Mouse (Mus musculus): Measurements from ENCODE around the gene Mthfr. TPM values are rescaled to one million over a fixed set of nuclear protein-coding genes. Genes with fewer than 3 reads are reported as not detected.

The Mthfr gene
- polyA plus RNA-seq, 1 experiment from 2014 or later = 4.5 TPM

GRCm38 (mm10) chr4:148085131-148085906 lies 46.4 kb downstream of the Mthfr start:
- DNase-seq = no peak
- H3K27ac ChIP-seq (ENCODE audit: low read depth) = no peak overlapping the region
- H3K9ac ChIP-seq (replicated peaks) = no peak overlapping the region
- peak overlapping the region; percentile 77; the same call in 1 of the 2 replicates for H3K4me2 ChIP-seq (ENCODE audit: low read depth, low read length)
- peaks cover 11% of the 10 kb centered on the region for H3K36me3 ChIP-seq (replicated peaks; ENCODE audit: insufficient read depth, low read length)
- H3K9me3 ChIP-seq (ENCODE audit: low read length) = no peaks in the 10 kb centered on the region
- 54% methylated on average over 10 of the region's 10 CpGs for WGBS (ENCODE audit: insufficient replicate concordance)
- no peaks in the 10 kb centered on the region for H3K27me3 ChIP-seq (ENCODE audit: insufficient read depth, low read length)
- peaks cover 48% of the 10 kb centered on the region for H3K4me1 ChIP-seq (ENCODE audit: insufficient read depth)
- no peak for ATAC-seq
- no peak overlapping the region for H3K4me3 ChIP-seq (ENCODE audit: low read depth, low read length)
- no peak for TF ChIP-seq EP300 (IDR thresholded peaks at IDR 0.05; ENCODE audit: low read depth)

GRCm38 (mm10) chr4:148085907-148086305 lies 47.0 kb downstream of the Mthfr start:
- H3K27ac ChIP-seq (ENCODE audit: low read depth) = no peak overlapping the region
- H3K9ac ChIP-seq (replicated peaks) = no peak overlapping the region
- 62% methylated on average over 3 of the region's 3 CpGs for WGBS (ENCODE audit: insufficient replicate concordance)
- H3K4me2 ChIP-seq (ENCODE audit: low read depth, low read length) = peak overlapping the region; percentile 77
- H3K36me3 ChIP-seq (replicated peaks; ENCODE audit: insufficient read depth, low read length) = peaks cover 9% of the 10 kb centered on the region
- DNase-seq = no peak
- no peaks in the 10 kb centered on the region for H3K27me3 ChIP-seq (ENCODE audit: insufficient read depth, low read length)
- no peak overlapping the region for H3K4me3 ChIP-seq (ENCODE audit: low read depth, low read length)
- peaks cover 48% of the 10 kb centered on the region for H3K4me1 ChIP-seq (ENCODE audit: insufficient read depth)
- ATAC-seq = no peak
- no peaks in the 10 kb centered on the region for H3K9me3 ChIP-seq (ENCODE audit: low read length)
- TF ChIP-seq EP300 (IDR thresholded peaks at IDR 0.05; ENCODE audit: low read depth) (no peak), CTCF (IDR thresholded peaks at IDR 0.05; ENCODE audit: low read depth) (no peak)

DNA sequence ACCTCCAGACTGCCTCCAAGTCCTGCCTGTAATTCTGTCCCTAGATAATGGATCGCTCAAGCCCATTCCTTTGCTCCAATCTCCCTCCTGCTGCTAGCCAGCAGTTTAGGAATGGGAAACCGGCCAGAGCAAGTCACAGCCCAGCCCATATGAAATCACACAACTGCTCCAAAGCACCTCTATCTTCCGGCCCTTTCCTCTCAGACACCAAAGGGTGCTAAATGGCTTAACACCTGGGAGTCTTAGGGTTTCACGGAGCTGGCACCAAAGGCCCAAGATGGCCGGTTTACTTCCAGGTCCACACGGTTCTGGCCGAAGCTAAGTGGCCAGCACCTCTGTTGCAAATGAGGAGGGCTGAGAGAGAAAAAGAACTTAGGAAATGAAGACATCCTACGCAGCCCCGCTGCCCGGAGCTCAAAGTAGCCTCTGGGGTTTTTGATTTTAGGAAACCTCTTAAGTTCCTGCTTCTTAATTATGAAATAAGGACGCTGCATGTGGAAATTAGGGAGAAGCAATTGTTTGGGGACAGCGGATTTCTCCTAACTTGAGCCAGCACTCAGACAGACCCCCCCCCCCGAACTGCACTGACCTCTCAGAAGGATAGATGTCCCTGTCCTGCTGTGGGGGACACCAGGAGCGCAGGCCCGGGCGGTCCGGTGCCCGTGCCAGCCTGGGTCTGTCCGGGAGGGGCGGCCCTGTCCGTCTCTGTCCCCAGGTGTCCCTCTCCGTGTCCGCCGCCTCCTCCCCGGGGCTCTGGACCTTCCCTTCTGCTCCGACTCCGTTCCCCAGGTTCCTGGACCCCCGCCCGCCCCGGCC lies 48.4 kb downstream of the Mthfr start:
- WGBS (ENCODE audit: insufficient replicate concordance) = 5% methylated on average over 23 of the region's 30 CpGs
- DNase-seq (no peak), ATAC-seq (peak; percentile 54)
- Histone ChIP-seq H3K27me3 (ENCODE audit: insufficient read depth, low read length) (no peaks in the 10 kb centered on the region), H3K9ac (replicated peaks) (peak overlapping the region; percentile 75), H3K4me2 (ENCODE audit: low read depth, low read length) (peak overlapping the region; percentile 77), H3K36me3 (replicated peaks; ENCODE audit: insufficient read depth, low read length) (no peaks in the 10 kb centered on the region), H3K27ac (ENCODE audit: low read depth) (peak overlapping the region; percentile 81), H3K9me3 (ENCODE audit: low read length) (no peaks in the 10 kb centered on the region), H3K4me3 (ENCODE audit: low read depth, low read length) (peak overlapping the region; percentile 73), H3K4me1 (ENCODE audit: insufficient read depth) (peaks cover 46% of the 10 kb centered on the region)
- TF ChIP-seq CTCF (IDR thresholded peaks at IDR 0.05; ENCODE audit: low read depth) = no peak
- TF ChIP-seq EP300 (IDR thresholded peaks at IDR 0.05; ENCODE audit: low read depth) = no peak

GRCm38 (mm10) chr4:148087907-148088527 lies 49.1 kb downstream of the Mthfr start, which contains the start of gene Agtrap:
Agtrap (minus strand) TSS chr4:148088031.
- peaks cover 39% of the 10 kb centered on the region for H3K4me1 ChIP-seq (ENCODE audit: insufficient read depth)
- 8% methylated on average over 31 of the region's 34 CpGs for WGBS (ENCODE audit: insufficient replicate concordance)
- TF ChIP-seq CTCF (IDR thresholded peaks at IDR 0.05; ENCODE audit: low read depth) = no peak
- no peak for TF ChIP-seq EP300 (IDR thresholded peaks at IDR 0.05; ENCODE audit: low read depth)
- H3K4me3 ChIP-seq (ENCODE audit: low read depth, low read length) = peak within 1 kb of the TSS; percentile 73
- H3K27me3 ChIP-seq (ENCODE audit: insufficient read depth, low read length) = no peaks in the 10 kb centered on the region
- ATAC-seq = peak; percentile 86
- peak within 1 kb of the TSS; percentile 77 for H3K4me2 ChIP-seq (ENCODE audit: low read depth, low read length)
- no peaks in the 10 kb centered on the region for H3K9me3 ChIP-seq (ENCODE audit: low read length)
- H3K27ac ChIP-seq (ENCODE audit: low read depth) = peak within 1 kb of the TSS; percentile 81
- H3K36me3 ChIP-seq (replicated peaks; ENCODE audit: insufficient read depth, low read length) = no peaks in the 10 kb centered on the region
- peak within 1 kb of the TSS; percentile 75 for H3K9ac ChIP-seq (replicated peaks)
- peak; percentile 93 for DNase-seq

DNA sequence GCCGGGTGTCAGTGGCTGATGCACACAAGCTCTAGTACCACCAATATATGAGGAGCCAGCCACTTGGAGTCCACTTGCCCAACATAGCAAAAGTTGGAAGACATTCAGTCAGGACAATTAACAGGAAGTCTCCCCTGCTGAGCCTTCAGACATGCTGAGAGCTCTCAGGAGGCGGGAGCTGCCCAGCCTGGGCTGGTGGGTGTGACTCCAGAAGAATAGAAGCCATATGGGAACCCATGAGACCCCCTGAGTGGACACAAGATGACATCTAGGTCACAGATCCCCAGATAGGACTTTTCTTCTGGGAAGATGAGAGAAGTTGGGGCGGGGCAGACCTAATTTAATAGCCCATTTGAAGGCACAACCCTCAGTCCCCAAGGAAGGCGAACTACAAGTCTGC lies 50.3 kb downstream of the Mthfr start:
- Histone ChIP-seq H3K4me1 (ENCODE audit: insufficient read depth) (peaks cover 28% of the 10 kb centered on the region), H3K4me3 (ENCODE audit: low read depth, low read length) (no peak overlapping the region), H3K36me3 (replicated peaks; ENCODE audit: insufficient read depth, low read length) (no peaks in the 10 kb centered on the region), H3K27ac (ENCODE audit: low read depth) (no peak overlapping the region), H3K9ac (replicated peaks) (no peak overlapping the region), H3K9me3 (ENCODE audit: low read length) (no peaks in the 10 kb centered on the region), H3K4me2 (ENCODE audit: low read depth, low read length) (no peak overlapping the region), H3K27me3 (ENCODE audit: insufficient read depth, low read length) (no peaks in the 10 kb centered on the region)
- DNase-seq (no peak), ATAC-seq (no peak)
- WGBS (ENCODE audit: insufficient replicate concordance) = 86% methylated on average over 4 of the region's 4 CpGs
- no peak for TF ChIP-seq CTCF (IDR thresholded peaks at IDR 0.05; ENCODE audit: low read depth)

DNA sequence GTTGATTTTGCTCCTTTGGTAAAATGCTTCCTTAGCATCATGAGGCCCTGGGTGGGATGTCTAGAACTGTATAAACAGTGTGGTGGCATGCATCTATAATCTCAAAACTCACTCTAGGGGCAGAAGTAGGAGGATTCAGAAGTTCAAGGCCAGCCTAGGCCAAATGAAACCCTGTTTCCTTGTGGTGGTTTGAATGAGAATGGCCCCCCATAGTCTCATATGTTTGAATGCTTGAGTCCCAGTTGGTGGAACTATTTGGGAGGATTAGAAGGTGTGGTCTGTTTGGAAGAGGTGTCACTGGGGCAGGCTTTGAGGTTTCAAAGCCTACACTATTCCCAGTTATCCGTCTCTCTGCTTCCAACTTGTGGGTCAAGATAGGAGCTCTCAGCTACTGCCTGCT lies 52.3 kb downstream of the Mthfr start:
- H3K4me2 ChIP-seq (ENCODE audit: low read depth, low read length) = no peak overlapping the region
- 90% methylated on average over 1 of the region's 1 CpGs for WGBS (ENCODE audit: insufficient replicate concordance)
- peaks cover 10% of the 10 kb centered on the region for H3K4me1 ChIP-seq (ENCODE audit: insufficient read depth)
- no peak for ATAC-seq
- no peak for DNase-seq
- H3K36me3 ChIP-seq (replicated peaks; ENCODE audit: insufficient read depth, low read length) = no peaks in the 10 kb centered on the region
- H3K4me3 ChIP-seq (ENCODE audit: low read depth, low read length) = no peak overlapping the region
- no peaks in the 10 kb centered on the region for H3K9me3 ChIP-seq (ENCODE audit: low read length)
- no peak overlapping the region for H3K9ac ChIP-seq (replicated peaks)
- no peaks in the 10 kb centered on the region for H3K27me3 ChIP-seq (ENCODE audit: insufficient read depth, low read length)
- no peak overlapping the region for H3K27ac ChIP-seq (ENCODE audit: low read depth)
- no peak for TF ChIP-seq CTCF (IDR thresholded peaks at IDR 0.05; ENCODE audit: low read depth)
- no peak for TF ChIP-seq EP300 (IDR thresholded peaks at IDR 0.05; ENCODE audit: low read depth)

All from liver, postnatal 0 days (tissue).